Mouse (Mus musculus) urinary bladder, adult 2 months (tissue): ENCODE measurements around the gene Nhsl1. TPM values are rescaled to one million over a fixed set of nuclear protein-coding genes. Genes with fewer than 3 reads are reported as not detected.

ENCODE experiments used
- DNase-seq: peaks from one replicate; pipeline ENCODE4 v3.0.0; 2022; ENCODE audit warnings: low spot score
- polyA plus RNA-seq: library from polyadenylated mRNA; depleted of rRNA; stranded (reverse); fragments of >200 nt; gene quantifications from 2 replicates; pipeline ENCODE4 v1.2.3, GENCODE M21; 2012

Gene Nhsl1
- polyA plus RNA-seq, 1 experiment = 14.0 TPM

- no peak for DNase-seq
These were observed 22.8 kb downstream of the Nhsl1 start for GRCm38 (mm10) chr10:18341444-18342196.

DNA sequence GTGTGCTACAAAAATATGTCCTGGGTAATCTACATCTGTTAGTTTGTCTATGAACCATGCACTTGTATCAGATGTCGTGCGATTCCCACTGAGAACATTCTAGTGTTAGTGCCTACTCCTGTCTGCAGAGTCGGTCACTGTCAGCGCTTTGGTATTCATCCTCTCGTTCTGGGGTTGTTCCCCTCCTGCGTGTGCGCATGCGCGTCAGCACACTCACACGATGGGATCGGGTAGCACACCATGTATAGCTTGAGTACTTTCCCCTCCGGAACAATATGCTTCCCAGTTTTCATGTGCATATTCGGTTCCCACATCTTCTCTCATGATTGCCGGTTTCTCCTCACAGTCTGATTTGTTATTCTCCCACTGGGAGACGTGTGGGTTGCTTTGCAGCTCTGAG is 28.4 kb downstream of the Nhsl1 start:
- no peak for DNase-seq

DNA sequence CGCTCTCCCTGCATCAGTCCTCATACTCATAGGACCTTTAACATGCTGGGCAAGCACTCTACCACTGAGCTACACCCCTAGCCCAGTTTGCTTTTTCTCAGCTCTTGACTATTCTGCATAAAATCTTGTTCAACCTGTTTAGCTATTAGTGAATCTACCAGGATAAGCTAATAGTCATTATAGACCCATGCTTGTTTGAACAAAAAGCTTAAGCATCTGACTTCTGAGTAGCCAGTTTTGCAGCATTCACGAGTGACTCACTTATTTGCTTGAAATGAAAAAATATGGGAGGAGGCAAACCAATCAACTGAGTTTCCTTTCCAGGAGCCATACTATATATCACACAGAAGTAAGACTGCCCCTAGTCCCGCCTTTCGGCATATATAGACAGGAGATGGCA is 32.0 kb downstream of the Nhsl1 start:
- DNase-seq = no peak

DNA sequence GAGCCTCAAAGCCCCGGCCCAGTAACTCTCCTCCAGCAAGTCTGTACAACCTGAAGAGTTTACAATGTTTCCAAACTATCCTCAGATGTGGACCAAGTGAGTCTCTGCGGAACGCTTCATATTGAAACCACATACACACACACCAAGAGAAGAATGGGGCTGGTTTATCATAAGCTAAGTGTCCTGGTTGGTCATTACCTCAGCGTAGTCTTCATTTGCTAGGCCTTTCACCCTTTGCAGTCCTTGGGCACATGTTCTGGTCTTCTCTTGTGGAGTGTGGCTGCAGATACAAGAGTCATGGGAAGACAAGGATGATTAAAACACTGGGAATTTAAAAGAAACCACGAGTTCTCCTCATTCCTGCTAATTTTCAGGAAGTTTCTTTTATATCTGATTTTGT is 34.2 kb downstream of the Nhsl1 start:
- DNase-seq = no peak

- no peak for DNase-seq
These were observed 35.3 kb downstream of the Nhsl1 start for GRCm38 (mm10) chr10:18354103-18354502.

- no peak for DNase-seq
These were observed 37.7 kb downstream of the Nhsl1 start for GRCm38 (mm10) chr10:18356461-18356860.

DNA sequence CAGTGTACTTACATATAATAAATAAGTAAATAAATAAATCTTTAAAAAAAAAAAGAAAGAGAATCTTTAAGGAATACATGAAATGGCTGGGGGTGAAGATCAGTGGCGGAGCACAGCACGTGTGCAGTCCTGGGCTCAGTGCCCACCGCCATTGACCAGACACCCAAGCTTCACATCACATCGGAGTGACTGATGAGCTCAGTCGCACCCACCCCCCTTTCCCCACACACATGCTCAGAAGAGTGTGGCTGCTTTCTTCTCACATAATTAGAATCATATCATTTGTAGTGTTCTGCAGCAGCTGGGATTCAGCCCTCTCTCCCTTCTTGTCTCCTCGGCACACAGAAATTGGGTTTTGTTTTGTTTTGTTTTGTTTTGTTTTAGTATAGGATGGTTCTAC is 38.4 kb downstream of the Nhsl1 start:
- DNase-seq = no peak

GRCm38 (mm10) chr10:18358461-18358860 is 39.7 kb downstream of the Nhsl1 start:
- DNase-seq = no peak

GRCm38 (mm10) chr10:18360175-18360574 is 41.4 kb downstream of the Nhsl1 start:
- no peak for DNase-seq

- no peak for DNase-seq
These were observed 46.6 kb downstream of the Nhsl1 start for GRCm38 (mm10) chr10:18365432-18365831.

DNA sequence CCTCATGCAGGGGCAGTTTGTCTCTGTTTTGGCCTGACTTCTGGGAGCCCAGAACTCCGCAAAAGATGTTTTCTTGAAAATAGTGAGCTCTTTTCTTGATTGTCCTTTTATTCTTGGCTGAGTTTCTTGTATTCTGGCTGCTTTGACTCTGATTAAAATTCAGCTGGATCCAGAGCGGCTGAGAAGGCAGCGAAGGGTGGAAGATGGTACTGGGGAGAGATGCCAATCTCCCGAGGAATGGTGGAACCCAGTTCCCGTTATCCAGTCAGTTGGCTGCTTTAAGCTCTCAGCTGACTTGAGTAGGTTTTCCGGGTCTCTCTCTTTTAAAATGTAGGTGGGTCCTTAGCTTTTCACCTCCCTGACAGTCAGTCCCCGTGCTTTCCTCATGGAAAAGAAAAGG is 47.9 kb downstream of the Nhsl1 start:
- DNase-seq = no peak

- DNase-seq = no peak
These were observed 49.3 kb downstream of the Nhsl1 start for GRCm38 (mm10) chr10:18368111-18368510.

DNA sequence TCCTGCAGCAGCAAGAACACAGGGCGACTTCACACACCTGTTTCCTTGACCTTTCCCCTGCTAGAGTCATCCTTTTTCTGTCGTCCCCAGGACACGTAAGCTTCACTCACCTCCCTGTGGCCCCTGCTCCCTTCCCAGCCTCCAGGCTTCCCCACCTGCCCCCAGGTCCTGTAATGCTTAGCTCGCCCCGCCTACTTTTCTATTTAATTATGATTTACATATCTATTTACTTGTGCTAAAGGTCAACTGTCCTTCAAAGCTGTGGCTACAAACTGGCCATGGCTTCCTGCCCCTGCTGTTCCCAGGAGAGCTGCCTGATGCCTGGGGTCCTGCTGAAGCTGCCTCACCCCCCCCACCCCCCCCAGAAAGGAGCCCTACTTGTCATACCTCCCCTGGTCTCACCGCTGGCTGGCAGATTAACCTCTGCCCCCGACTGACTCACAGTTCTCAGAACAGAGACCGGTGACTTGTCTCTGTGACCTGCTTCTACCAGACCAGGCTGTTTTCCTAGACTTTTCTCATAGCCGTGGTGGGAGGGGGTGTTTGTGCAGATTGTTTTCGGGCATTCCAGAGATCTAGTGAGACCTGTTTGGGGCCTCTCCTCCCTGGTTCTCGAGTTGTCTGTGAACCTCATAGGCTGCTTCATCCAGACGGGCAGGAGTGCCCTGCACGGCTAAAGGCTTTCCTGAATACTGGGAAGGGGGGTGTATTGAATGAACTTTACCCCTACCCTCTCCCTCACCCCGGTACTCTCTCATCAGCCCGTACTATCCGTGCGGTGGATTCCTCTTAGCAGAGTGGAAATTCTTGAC is 51.9 kb downstream of the Nhsl1 start:
- peak; percentile 37 for DNase-seq

DNA sequence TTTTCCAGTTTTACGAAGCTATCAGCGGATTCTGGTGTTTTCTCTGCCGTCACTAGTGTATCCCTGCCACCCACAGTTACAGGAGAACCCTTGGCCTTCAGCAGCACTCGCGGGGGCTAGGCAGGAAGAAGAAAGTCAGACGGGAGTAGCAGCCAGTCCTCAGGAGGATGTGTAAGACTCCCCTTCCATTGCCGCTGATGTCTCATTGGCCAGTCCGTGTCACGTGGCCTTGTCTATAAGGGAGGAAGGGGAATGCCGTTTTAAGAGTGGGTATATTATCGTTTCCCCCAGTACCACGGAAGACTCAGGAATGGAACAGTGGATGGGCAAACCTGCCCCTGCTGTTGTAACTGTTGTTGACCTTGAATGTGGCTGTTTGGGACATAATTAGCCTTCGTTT is 53.1 kb downstream of the Nhsl1 start:
- DNase-seq = no peak

DNA sequence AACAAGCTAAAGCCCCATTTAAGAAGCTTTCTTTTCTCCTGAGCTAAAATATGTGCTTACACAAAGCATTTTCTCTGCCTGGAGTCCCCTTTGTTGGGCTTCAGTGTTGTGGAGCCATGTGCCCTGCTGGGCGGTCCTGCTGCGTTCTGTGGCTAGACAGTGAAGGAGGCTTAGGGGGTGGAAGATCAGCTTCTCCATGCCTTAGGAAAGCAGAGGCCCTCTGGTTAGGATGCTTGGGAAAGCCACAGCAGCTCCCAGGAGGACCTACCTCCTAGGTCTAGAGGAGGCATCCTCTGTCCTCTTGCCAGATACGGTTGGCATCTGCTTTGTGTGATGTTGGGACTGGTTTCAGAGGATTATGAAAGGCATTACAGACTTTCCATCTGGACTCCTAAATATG is 56.5 kb downstream of the Nhsl1 start:
- no peak for DNase-seq

GRCm38 (mm10) chr10:18384766-18385165 is 66.0 kb downstream of the Nhsl1 start:
- no peak for DNase-seq

- DNase-seq = no peak
These were observed 67.4 kb downstream of the Nhsl1 start for GRCm38 (mm10) chr10:18386224-18386623.

DNA sequence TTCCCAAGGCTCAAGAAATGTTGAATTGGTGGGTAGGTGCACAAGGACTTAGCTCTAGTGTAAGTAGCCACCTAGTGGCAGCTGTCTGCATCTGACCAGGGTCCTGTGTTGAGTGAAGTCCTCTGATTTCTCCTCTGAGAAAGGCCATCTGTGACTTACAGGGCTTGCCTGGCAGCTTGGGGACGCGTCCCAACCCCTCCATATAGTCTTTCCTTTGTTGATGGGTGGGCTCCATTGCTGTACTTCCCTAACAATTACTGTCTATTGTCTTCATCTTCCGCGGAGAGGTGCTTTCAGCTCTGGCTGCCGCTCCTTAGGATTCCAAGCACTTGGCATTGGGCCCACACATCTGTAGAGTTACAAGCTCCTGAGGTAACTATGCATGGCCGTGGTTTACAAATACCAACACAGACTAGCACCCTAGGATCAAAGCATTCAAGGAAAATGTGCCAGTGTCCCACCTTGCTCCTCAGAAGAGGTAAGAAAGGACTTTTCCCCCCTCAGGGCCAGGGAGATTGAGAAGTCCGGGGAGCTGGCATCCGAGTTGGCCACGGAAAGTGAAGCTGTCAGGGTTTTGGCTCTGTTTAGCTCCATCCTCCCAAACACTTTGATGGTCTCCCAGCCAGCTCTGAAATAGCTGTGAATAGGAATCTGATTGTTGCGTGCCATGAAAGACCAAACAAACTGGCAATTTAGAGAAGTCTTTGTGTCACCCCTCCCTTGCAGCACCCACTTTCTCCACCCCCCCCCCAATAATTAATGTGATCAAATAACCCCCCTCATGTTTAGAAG is 70.2 kb downstream of the Nhsl1 start:
- no peak for DNase-seq

DNA sequence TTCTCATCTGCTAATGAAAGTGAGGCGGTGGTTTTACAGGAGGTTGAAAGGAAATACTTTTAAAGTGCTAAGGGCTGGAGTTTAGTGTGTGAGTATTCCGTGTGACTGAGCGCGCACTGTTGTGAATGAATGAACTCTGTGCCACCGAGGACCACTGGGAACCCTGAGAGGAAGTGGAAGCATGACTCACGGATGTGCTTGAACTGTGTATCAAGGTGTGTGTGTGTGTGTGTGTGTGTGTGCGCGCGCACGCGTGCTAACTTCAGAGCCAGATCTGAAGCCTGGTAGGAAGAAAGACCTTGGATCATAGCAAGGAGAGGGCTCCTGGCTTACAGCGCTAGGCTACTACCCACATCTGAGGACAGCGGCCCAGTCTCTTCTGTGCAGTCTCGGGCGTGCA is 71.2 kb downstream of the Nhsl1 start:
- no peak for DNase-seq

GRCm38 (mm10) chr10:18391608-18392007 is 72.8 kb downstream of the Nhsl1 start:
- DNase-seq = no peak

- DNase-seq = no peak
These were observed 73.5 kb downstream of the Nhsl1 start for GRCm38 (mm10) chr10:18392268-18392667.

DNA sequence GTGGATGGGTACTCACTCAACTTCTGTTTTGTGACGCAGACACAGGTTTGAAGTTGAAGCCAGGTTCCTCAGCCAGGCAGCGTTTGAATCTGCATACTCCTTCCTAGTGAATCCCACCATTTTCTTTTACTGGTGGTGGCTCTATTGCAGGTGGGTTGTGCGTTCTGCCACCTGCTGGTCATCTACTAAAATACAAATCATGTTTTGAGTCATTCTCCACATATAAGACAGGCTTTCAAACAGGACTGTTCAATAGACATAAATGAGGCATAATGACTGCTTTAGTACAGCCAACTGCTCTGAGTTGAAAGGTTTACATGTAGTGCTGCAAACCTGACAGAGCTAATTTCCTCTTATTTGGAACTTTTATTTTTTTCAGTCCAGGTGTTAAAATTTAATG is 75.0 kb downstream of the Nhsl1 start:
- no peak for DNase-seq
